Mouse (Mus musculus) megakaryocyte, adult 5-6 weeks (primary cell): ENCODE measurements around the gene Fbxl16. TPM values are rescaled to one million over a fixed set of nuclear protein-coding genes. Genes with fewer than 3 reads are reported as not detected.

ENCODE experiments used
- ATAC-seq: 2 replicates; pipeline ENCODE4 v1.8.0; 2016; ENCODE audit warnings: mild to moderate bottlenecking, inconsistent platforms; ENCODE audit not compliant: poor library complexity, severe bottlenecking
- total RNA-seq, 2 experiments: library from RNA; stranded (forward) in 1 of 2; stranded (reverse) in 1 of 2; fragments of 153-499, 151-499 nt in 1 of 2; fragments of 221-1000, 200-1000 nt in 1 of 2; gene quantifications; 2 replicates each; pipeline versions ENCODE4 v1.2.3 to v1.2.4; 2015 to 2017

Gene Fbxl16
- total RNA-seq, 2 experiments from 2014 or later, result not detected

DNA sequence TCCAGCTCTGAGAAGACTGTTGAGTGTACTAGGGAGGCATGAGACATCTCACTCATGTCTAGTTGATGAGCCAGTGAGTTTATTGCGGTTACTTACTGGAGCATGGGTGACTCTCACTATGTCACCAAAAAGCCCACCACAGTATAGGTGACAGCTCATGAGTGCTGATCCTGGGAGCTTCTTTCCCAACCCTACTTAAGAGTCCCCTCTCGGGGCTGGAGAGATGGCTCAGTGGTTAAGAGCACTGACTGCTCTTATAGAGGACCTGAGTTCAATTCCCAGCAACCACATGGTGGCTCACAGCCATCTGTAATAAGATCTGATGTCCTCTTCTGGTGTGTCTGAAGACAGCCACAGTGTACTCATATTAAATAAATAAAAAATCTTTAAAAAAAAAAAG is 61.1 kb downstream of the Fbxl16 start:
- no peak for ATAC-seq

Other genes with a start within 250 kb of the Fbxl16 start
- not detected in 2 replicates for gene Sox8, start 238.4 kb upstream of the Fbxl16 start, total RNA-seq (2015)
- not detected in 2 replicates for gene Sox8, start 238.4 kb upstream of the Fbxl16 start, total RNA-seq (2017)
- 37.8 and 38.4 TPM in 2 replicates for gene Lmf1, start 230.0 kb upstream of the Fbxl16 start, total RNA-seq (2015)
- 16.7 and 17.0 TPM in 2 replicates for gene Lmf1, start 230.0 kb upstream of the Fbxl16 start, total RNA-seq (2017)
- gene Gng13, start 91.9 kb upstream of the Fbxl16 start, total RNA-seq (2015), result not detected in 2 replicates
- gene Gng13, start 91.9 kb upstream of the Fbxl16 start, total RNA-seq (2017), result not detected in 2 replicates
- gene Chtf18, start 81.7 kb upstream of the Fbxl16 start, total RNA-seq (2015), result 11.2 and 17.1 TPM in 2 replicates
- gene Chtf18, start 81.7 kb upstream of the Fbxl16 start, total RNA-seq (2017), result 19.9 and 21.8 TPM in 2 replicates
- 6.0 and 7.0 TPM in 2 replicates for gene Rpusd1, start 81.4 kb upstream of the Fbxl16 start, total RNA-seq (2015)
- gene Rpusd1, start 81.4 kb upstream of the Fbxl16 start, total RNA-seq (2017), result 3.9 TPM in 2 replicates
- 0.16 TPM in 1 of 2 replicates, not detected in the other for gene Mslnl, start 73.0 kb upstream of the Fbxl16 start, total RNA-seq (2015)
- not detected in 2 replicates for gene Mslnl, start 73.0 kb upstream of the Fbxl16 start, total RNA-seq (2017)
- gene Msln, start 54.7 kb upstream of the Fbxl16 start, total RNA-seq (2015), result not detected in 2 replicates
- not detected in 2 replicates for gene Msln, start 54.7 kb upstream of the Fbxl16 start, total RNA-seq (2017)
- 11.6 and 14.5 TPM in 2 replicates for gene Narfl, start 35.3 kb upstream of the Fbxl16 start, total RNA-seq (2015)
- gene Narfl, start 35.3 kb upstream of the Fbxl16 start, total RNA-seq (2017), result 12.8 and 28.3 TPM in 2 replicates
- gene Haghl, start 23.4 kb upstream of the Fbxl16 start, total RNA-seq (2015), result 10.3 and 10.5 TPM in 2 replicates
- gene Haghl, start 23.4 kb upstream of the Fbxl16 start, total RNA-seq (2017), result 10.7 and 15.9 TPM in 2 replicates
- not detected in 2 replicates for gene Ccdc78, start 22.5 kb upstream of the Fbxl16 start, total RNA-seq (2015)
- gene Ccdc78, start 22.5 kb upstream of the Fbxl16 start, total RNA-seq (2017), result 0.16 TPM in 1 of 2 replicates, not detected in the other
- 69.7 and 85.6 TPM in 2 replicates for gene Fam173a, start 16.2 kb upstream of the Fbxl16 start, total RNA-seq (2015)
- gene Fam173a, start 16.2 kb upstream of the Fbxl16 start, total RNA-seq (2017), result 17.7 and 36.5 TPM in 2 replicates
- 0.69 and 7.2 TPM in 2 replicates for gene AC134908.4, start 13.4 kb upstream of the Fbxl16 start, total RNA-seq (2015)
- not detected in 2 replicates for gene AC134908.4, start 13.4 kb upstream of the Fbxl16 start, total RNA-seq (2017)
- 2.6 and 3.2 TPM in 2 replicates for gene Metrn, start 11.9 kb upstream of the Fbxl16 start, total RNA-seq (2015)
- gene Metrn, start 11.9 kb upstream of the Fbxl16 start, total RNA-seq (2017), result 8.3 and 11.2 TPM in 2 replicates
- 4.6 and 6.9 TPM in 2 replicates for gene Wdr24, start 14.5 kb downstream of the Fbxl16 start, total RNA-seq (2015)
- 12.3 and 15.1 TPM in 2 replicates for gene Wdr24, start 14.5 kb downstream of the Fbxl16 start, total RNA-seq (2017)
- gene Jmjd8, start 19.8 kb downstream of the Fbxl16 start, total RNA-seq (2015), result 6.0 and 7.7 TPM in 2 replicates
- gene Jmjd8, start 19.8 kb downstream of the Fbxl16 start, total RNA-seq (2017), result 10.6 and 14.4 TPM in 2 replicates
- gene Stub1, start 24.3 kb downstream of the Fbxl16 start, total RNA-seq (2015), result 48.4 and 54.7 TPM in 2 replicates
- 62.6 and 67.6 TPM in 2 replicates for gene Stub1, start 24.3 kb downstream of the Fbxl16 start, total RNA-seq (2017)
- gene Rhbdl1, start 28.2 kb downstream of the Fbxl16 start, total RNA-seq (2015), result 0.98 and 1.4 TPM in 2 replicates
- gene Rhbdl1, start 28.2 kb downstream of the Fbxl16 start, total RNA-seq (2017), result 0.55 and 0.69 TPM in 2 replicates
- gene Gm20683, start 32.7 kb downstream of the Fbxl16 start, total RNA-seq (2015), result 0.07 TPM in 1 of 2 replicates, not detected in the other
- 0.33 TPM in 1 of 2 replicates, not detected in the other for gene Gm20683, start 32.7 kb downstream of the Fbxl16 start, total RNA-seq (2017)
- 14.0 and 15.6 TPM in 2 replicates for gene Rhot2, start 35.8 kb downstream of the Fbxl16 start, total RNA-seq (2015)
- gene Rhot2, start 35.8 kb downstream of the Fbxl16 start, total RNA-seq (2017), result 13.9 and 30.4 TPM in 2 replicates
- gene Wdr90, start 52.4 kb downstream of the Fbxl16 start, total RNA-seq (2015), result 17.3 and 19.3 TPM in 2 replicates
- gene Wdr90, start 52.4 kb downstream of the Fbxl16 start, total RNA-seq (2017), result 7.8 and 9.5 TPM in 2 replicates
- 1.8 and 3.5 TPM in 2 replicates for gene Mcrip2, start 59.7 kb downstream of the Fbxl16 start, total RNA-seq (2015)
- 3.1 and 4.1 TPM in 2 replicates for gene Mcrip2, start 59.7 kb downstream of the Fbxl16 start, total RNA-seq (2017)
- gene Mettl26, start 66.0 kb downstream of the Fbxl16 start, total RNA-seq (2015), result 18.9 and 20.3 TPM in 2 replicates
- 3.7 and 6.0 TPM in 2 replicates for gene Mettl26, start 66.0 kb downstream of the Fbxl16 start, total RNA-seq (2017)
- gene Wfikkn1, start 71.8 kb downstream of the Fbxl16 start, total RNA-seq (2015), result 1.0 and 1.6 TPM in 2 replicates
- gene Wfikkn1, start 71.8 kb downstream of the Fbxl16 start, total RNA-seq (2017), result 0.04 and 0.15 TPM in 2 replicates
- gene Rab40c, start 110.6 kb downstream of the Fbxl16 start, total RNA-seq (2015), result 7.9 and 12.8 TPM in 2 replicates
- 9.1 and 16.1 TPM in 2 replicates for gene Rab40c, start 110.6 kb downstream of the Fbxl16 start, total RNA-seq (2017)
- 44.2 and 45.2 TPM in 2 replicates for gene Pigq, start 135.9 kb downstream of the Fbxl16 start, total RNA-seq (2015)
- gene Pigq, start 135.9 kb downstream of the Fbxl16 start, total RNA-seq (2017), result 33.8 and 36.5 TPM in 2 replicates
- not detected in 2 replicates for gene Nhlrc4, start 135.9 kb downstream of the Fbxl16 start, total RNA-seq (2015)
- gene Nhlrc4, start 135.9 kb downstream of the Fbxl16 start, total RNA-seq (2017), result not detected in 2 replicates
- not detected in 2 replicates for gene A930017K11Rik, start 143.5 kb downstream of the Fbxl16 start, total RNA-seq (2015)
- gene A930017K11Rik, start 143.5 kb downstream of the Fbxl16 start, total RNA-seq (2017), result not detected in 2 replicates
- gene Capn15, start 176.7 kb downstream of the Fbxl16 start, total RNA-seq (2015), result 9.1 and 10.4 TPM in 2 replicates
- gene Capn15, start 176.7 kb downstream of the Fbxl16 start, total RNA-seq (2017), result 3.5 and 3.7 TPM in 2 replicates